ENCODE assay signal across 16 mouse cellular contexts in the genomic region with DNA sequence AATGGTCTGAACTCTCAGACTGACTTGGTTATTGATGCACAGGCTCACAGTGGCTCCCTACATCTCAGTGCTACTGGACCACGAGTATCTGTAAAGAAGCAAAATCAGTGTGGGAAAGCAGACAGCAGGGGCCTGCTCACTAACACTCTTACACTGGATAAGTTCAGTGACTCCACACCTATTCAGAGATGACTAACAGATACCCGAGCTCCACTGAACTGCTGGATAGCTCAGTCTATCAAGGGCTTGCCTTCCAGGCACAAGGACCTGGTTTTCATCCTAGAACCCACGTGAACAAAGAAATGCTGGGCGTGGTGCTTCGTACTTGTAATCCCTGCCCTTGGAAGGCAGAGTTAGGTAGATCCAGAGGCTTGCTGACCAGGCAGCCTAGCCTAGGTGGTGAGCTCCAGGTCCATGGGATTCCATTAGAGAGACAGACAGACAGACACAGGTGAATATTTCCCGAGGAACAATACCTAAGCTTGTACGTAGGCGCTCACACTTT. TPM values are rescaled to one million over a fixed set of nuclear protein-coding genes. Genes with fewer than 3 reads are reported as not detected.
DNase-seq lines count a peak whose midpoint lies in the region; ATAC-seq and TF ChIP-seq lines count a peak whose summit lies in the region.
"Had no signal": no experiment of that assay in that cellular context is flagged by ENCODE, and none has a peak within 500 bp of the region (broad histone marks: within the 10 kb centered on the region; RNA-seq: fewer than 3 reads in every experiment).

No protein-coding gene starts in this region.

- peaks cover 28% of the 10 kb centered on the region for H3K4me1 ChIP-seq in heart, embryonic 12.5 days (replicated peaks)
- peaks cover 39% of the 10 kb centered on the region for H3K4me1 ChIP-seq in liver, embryonic 15.5 days (replicated peaks)
- H3K4me1 ChIP-seq in bone marrow, adult 2 months (ENCODE audit: control insufficient read depth, insufficient read depth, low read length) = peaks cover 3% of the 10 kb centered on the region
- H3K4me1 ChIP-seq: megakaryocyte, embryonic 14.5 days had no signal

- no peaks in the 10 kb centered on the region for H3K9me3 ChIP-seq in heart, embryonic 12.5 days (replicated peaks)
- no peaks in the 10 kb centered on the region for H3K9me3 ChIP-seq in liver, embryonic 15.5 days (replicated peaks)
- H3K9me3 ChIP-seq: hindbrain, embryonic 12.5 days; neural tube, embryonic 12.5 days had no signal

- H3K9ac ChIP-seq in heart, embryonic 12.5 days = no peak overlapping the region
- no peak overlapping the region for H3K9ac ChIP-seq in liver, embryonic 15.5 days
- H3K9ac ChIP-seq: hindbrain, embryonic 12.5 days; neural tube, embryonic 12.5 days had no signal

- no peak overlapping the region for H3K4me3 ChIP-seq in heart, embryonic 12.5 days
- H3K4me3 ChIP-seq in liver, embryonic 15.5 days (replicated peaks) = no peak overlapping the region
- no peak overlapping the region for H3K4me3 ChIP-seq in bone marrow, adult 2 months (replicated peaks; ENCODE audit: control insufficient read depth, low read depth, low read length)
- H3K4me3 ChIP-seq: hindbrain, embryonic 12.5 days; megakaryocyte, embryonic 14.5 days; neural tube, embryonic 12.5 days had no signal

- 64% methylated on average over 8 of the region's 8 CpGs for WGBS in heart, embryonic 12.5 days
- 72% methylated on average over 8 of the region's 8 CpGs for WGBS in liver, embryonic 15.5 days (ENCODE audit: insufficient replicate concordance)
- WGBS in bone marrow, adult 2 months = 82% methylated on average over 8 of the region's 8 CpGs

- no peak for TF ChIP-seq POLR2A in bone marrow, adult 2 months (IDR thresholded peaks at IDR 0.05; ENCODE audit: borderline replicate concordance, control insufficient read depth, low read depth, low read length)

- 0 out of 2 replicates have a peak overlapping the region, but pooled peaks have one; percentile 3 for H3K27ac ChIP-seq in heart, embryonic 12.5 days (ENCODE audit: poor library complexity, severe bottlenecking)
- peak overlapping the region; percentile 56; the same call in 1 of the 2 replicates for H3K27ac ChIP-seq in liver, embryonic 15.5 days (replicated peaks)
- peak overlapping the region; percentile 39; the same call in 1 of the 2 replicates for H3K27ac ChIP-seq in bone marrow, adult 2 months (ENCODE audit: control insufficient read depth, insufficient read depth, low read depth, low read length, poor library complexity)
- H3K27ac ChIP-seq: hindbrain, embryonic 12.5 days; neural tube, embryonic 12.5 days had no signal

- TF ChIP-seq CTCF in bone marrow, adult 2 months (IDR thresholded peaks at IDR 0.05; ENCODE audit: control insufficient read depth, insufficient read depth, low read length) = no peak

- DNase-seq in heart, adult 8-10 months (ENCODE audit: low spot score) = no peak
- DNase-seq in liver = no peak
- DNase-seq in cerebellum, postnatal 14 days = no peak
- no peak for DNase-seq in frontal cortex, postnatal 25 days (ENCODE audit: low spot score in 2 of 2)
- DNase-seq: adrenal gland, postnatal 25 days; gastrocnemius, postnatal 14 days; kidney, adult 9 months; lung, postnatal 10 days; thymus, adult 18-20 months had no signal

- no peak for ATAC-seq in heart, embryonic 12.5 days (ENCODE audit: insufficient number of reproducible peaks, low FRiP score)
- no peak for ATAC-seq in liver, embryonic 15.5 days (ENCODE audit: insufficient read depth)
- ATAC-seq: inflammation-experienced regulatory T-cells, adult 6 months had no signal

- peak overlapping the region; percentile 29 for H3K4me2 ChIP-seq in heart, embryonic 12.5 days
- H3K4me2 ChIP-seq in liver, embryonic 15.5 days = no peak overlapping the region
- H3K4me2 ChIP-seq: hindbrain, embryonic 12.5 days; neural tube, embryonic 12.5 days had no signal

- H3K27me3 ChIP-seq in heart, embryonic 12.5 days (replicated peaks) = peaks cover 58% of the 10 kb centered on the region
- no peaks in the 10 kb centered on the region for H3K27me3 ChIP-seq in liver, embryonic 15.5 days
- H3K27me3 ChIP-seq: hindbrain, embryonic 12.5 days; neural tube, embryonic 12.5 days had no signal

- no peaks in the 10 kb centered on the region for H3K36me3 ChIP-seq in heart, embryonic 12.5 days
- no peaks in the 10 kb centered on the region for H3K36me3 ChIP-seq in liver, embryonic 15.5 days (replicated peaks)

RNA-seq across cellular contexts. Expression of a gene that starts 8.2 kb away (rescaled TPM):
- 0.48 and 1.3 TPM in 2 replicates for polyA plus RNA-seq in heart, embryonic 12.5 days (2016; fragmentation: Nextera tagmentation; extraction: Ambion mirVana)
- total RNA-seq in heart, adult 8-10 months (2022) = 10 to 100 TPM; 11.0 to 15.5 (median 11.9) TPM
- 0.07 and 0.09 TPM in 2 replicates for polyA plus RNA-seq in liver, embryonic 15.5 days (2015; fragmentation: Nextera tagmentation; extraction: Ambion mirVana)
- polyA plus RNA-seq in bone marrow, adult 2 months (2011; ENCODE audit: insufficient read depth, insufficient read length, low replicate concordance, missing spikeins) = 3.0 and 3.7 TPM in 2 replicates

RNA-seq across cellular contexts. Expression of a gene that starts 59.1 kb away (rescaled TPM):
- 84.8 and 85.4 TPM in 2 replicates for polyA plus RNA-seq in heart, embryonic 12.5 days (2016; fragmentation: Nextera tagmentation; extraction: Ambion mirVana)
- total RNA-seq in heart, adult 8-10 months (2022) = 10 to 100 TPM in 2 of 4 experiments, 1 to 10 TPM in 2; 7.5 to 12.3 (median 10.9) TPM
- polyA plus RNA-seq in liver, embryonic 15.5 days (2015; fragmentation: Nextera tagmentation; extraction: Ambion mirVana) = 50.1 and 55.2 TPM in 2 replicates
- 56.3 and 79.1 TPM in 2 replicates for polyA plus RNA-seq in bone marrow, adult 2 months (2011; ENCODE audit: insufficient read depth, insufficient read length, low replicate concordance, missing spikeins)

Comparison
In these comparisons a context has a peak if more than half of its experiments do, and no peak if none do; other contexts are left out.
1. H3K27ac ChIP-seq: peak in every context shown above with its lines; median percentile 56 in liver, embryonic 15.5 days; 39 in bone marrow, adult 2 months; 3 in heart, embryonic 12.5 days.